In the genomic region with DNA sequence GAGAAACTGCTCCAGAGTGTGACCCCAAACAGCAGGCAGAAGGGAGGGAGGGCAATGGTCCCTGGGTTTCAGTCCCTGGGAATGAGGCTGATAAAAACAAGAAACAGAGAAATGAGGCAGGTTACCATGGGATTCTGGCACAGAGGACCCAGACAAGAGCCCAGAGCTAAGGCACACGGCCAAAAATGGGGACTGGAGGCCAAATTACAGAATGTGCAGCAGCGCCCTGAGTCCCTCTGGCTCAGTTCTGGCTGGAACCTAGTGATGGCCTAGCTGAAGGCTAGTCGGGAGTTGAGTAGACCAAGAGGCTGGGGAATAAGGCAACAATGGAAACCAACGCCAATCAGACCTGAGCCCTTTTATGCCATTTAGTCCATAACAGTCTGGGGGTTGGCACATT, we compare ENCODE assay signal across 8 mouse cellular contexts. TPM values are rescaled to one million over a fixed set of nuclear protein-coding genes. Genes with fewer than 3 reads are reported as not detected.
A peak's percentile ranks its signal among the peaks of the same experiment; 100 is the strongest.
DNase-seq lines count a peak whose midpoint lies in the region; ATAC-seq and TF ChIP-seq lines count a peak whose summit lies in the region.

No protein-coding gene starts in this region.

- 76% methylated on average over 4 of the region's 4 CpGs for WGBS in intestine, postnatal 0 days

- H3K4me1 ChIP-seq in brown adipose tissue, adult 24 weeks (ENCODE audit: control insufficient read depth, insufficient read depth, insufficient read length, low read length), result peaks cover 18% of the 10 kb centered on the region
- 0 out of 2 replicates have a peak, but pooled peaks cover 3% of the 10 kb centered on the region for H3K4me1 ChIP-seq in intestine, postnatal 0 days (replicated peaks; ENCODE audit: control insufficient read depth, insufficient read depth, low read length)

- no peak for TF ChIP-seq CTCF in intestine, postnatal 0 days (IDR thresholded peaks at IDR 0.05; ENCODE audit: low read depth)

- H3K36me3 ChIP-seq in intestine, postnatal 0 days (ENCODE audit: control insufficient read depth, insufficient read depth), result 0 out of 2 replicates have a peak, but pooled peaks cover 4% of the 10 kb centered on the region

- H3K27ac ChIP-seq in brown adipose tissue, adult 24 weeks (replicated peaks; ENCODE audit: low read depth, low read length), result peak overlapping the region; percentile 43
- H3K27ac ChIP-seq in intestine, postnatal 0 days (ENCODE audit: low read depth, low read length), result no peak overlapping the region

- no peaks in the 10 kb centered on the region for H3K9me3 ChIP-seq in intestine, postnatal 0 days (ENCODE audit: control insufficient read depth)

- H3K4me3 ChIP-seq in brown adipose tissue, adult 24 weeks (ENCODE audit: insufficient read depth, low read depth, low read length), result no peak overlapping the region
- H3K4me3 ChIP-seq in intestine, postnatal 0 days (ENCODE audit: low read depth, low read length), result no peak overlapping the region

- peak; percentile 48 for DNase-seq in kidney, postnatal 14 days
- no peak for DNase-seq in kidney, adult 8-10 months
- DNase-seq in gastrocnemius, postnatal 10 days, result peak; percentile 80
- peak; percentile 86 to 89 for DNase-seq in layer of hippocampus, adult 8-10 months (ENCODE audit: low spot score in 2 of 2)
- DNase-seq in lung, postnatal 4 days, result peak; percentile 65 to 86
- DNase-seq in spleen, postnatal 36 days (ENCODE audit: low spot score in 2 of 2), result no peak

- ATAC-seq in intestine, postnatal 0 days, result no peak

- H3K27me3 ChIP-seq in intestine, postnatal 0 days (replicated peaks; ENCODE audit: control insufficient read depth, insufficient read depth, low read length), result no peaks in the 10 kb centered on the region

- no peak overlapping the region for H3K9ac ChIP-seq in intestine, postnatal 0 days (ENCODE audit: low read depth, low read length)

- no peak overlapping the region for H3K4me2 ChIP-seq in intestine, postnatal 0 days (replicated peaks; ENCODE audit: low read depth)

RNA-seq across cellular contexts. Expression of a gene that starts 28.1 kb away (rescaled TPM):
- polyA plus RNA-seq in brown adipose tissue, adult 24 weeks (2012; ENCODE audit: insufficient read depth, insufficient read length, missing spikeins), result 5.2 and 9.5 TPM in 2 replicates
- total RNA-seq in gastrocnemius, postnatal 10 days (2021), result 10 to 100 TPM; 16.7 to 25.1 TPM
- total RNA-seq in layer of hippocampus, adult 8-10 months (2022), result 10 to 100 TPM; 20.5 to 24.6 (median 21.8) TPM
- polyA plus RNA-seq in intestine, postnatal 0 days (2015; fragmentation: Nextera tagmentation; extraction: Ambion mirVana), result 11.5 and 13.8 TPM in 2 replicates

Comparison
In these comparisons a context has a peak if more than half of its experiments do, and no peak if none do; other contexts are left out.
1. DNase-seq: peak in kidney, postnatal 14 days (single experiment), gastrocnemius, postnatal 10 days (single experiment), layer of hippocampus, adult 8-10 months (2 of 2) and lung, postnatal 4 days (2 of 2); none in kidney, adult 8-10 months (0 of 2) and spleen, postnatal 36 days (0 of 2).